Mouse (Mus musculus): Measurements from ENCODE around the gene Olfr190.
"Not testable (repeated sequence)": the region's sequence is repeated elsewhere in the genome, so short reads cannot be mapped to it uniquely, and the experiment has no call there.

Olfr190 gene

GRCm38 (mm10) chr16:59077905-59078304 lies at the start of gene Olfr190:
Gene Olfr190 (minus strand): TSS chr16:59078005.
- H3K36me3 ChIP-seq (ENCODE audit: insufficient read depth, low read length) = no peaks in the 10 kb centered on the region
- TF ChIP-seq POU5F1 (IDR thresholded peaks at IDR 0.05; ENCODE audit: borderline replicate concordance, low read length) (no peak), NANOG (IDR thresholded peaks at IDR 0.05; ENCODE audit: borderline replicate concordance, low read length) (no peak), CTCF (conservative IDR thresholded peaks at IDR 0.05; ENCODE audit: low read length) (no peak)
- no peaks in the 10 kb centered on the region for H3K4me1 ChIP-seq (replicated peaks; ENCODE audit: low read depth, low read length)
- no peaks in the 10 kb centered on the region for H3K27me3 ChIP-seq (ENCODE audit: insufficient read depth, low read length)
- H3K9me3 ChIP-seq (ENCODE audit: low read length) = no peaks in the 10 kb centered on the region
- H3K4me3 ChIP-seq (replicated peaks; ENCODE audit: low read length) = no peak within 1 kb of the TSS

- H3K36me3 ChIP-seq (ENCODE audit: insufficient read depth, low read length) = no peaks in the 10 kb centered on the region
- no peaks in the 10 kb centered on the region for H3K27me3 ChIP-seq (ENCODE audit: insufficient read depth, low read length)
- TF ChIP-seq CTCF (conservative IDR thresholded peaks at IDR 0.05; ENCODE audit: low read length) = no peak
- no peak for TF ChIP-seq POU5F1 (IDR thresholded peaks at IDR 0.05; ENCODE audit: borderline replicate concordance, low read length)
- TF ChIP-seq NANOG (IDR thresholded peaks at IDR 0.05; ENCODE audit: borderline replicate concordance, low read length) = no peak
- H3K4me3 ChIP-seq (replicated peaks; ENCODE audit: low read length) = no peak within 1 kb of the TSS
- no peaks in the 10 kb centered on the region for H3K9me3 ChIP-seq (ENCODE audit: low read length)
- no peaks in the 10 kb centered on the region for H3K4me1 ChIP-seq (replicated peaks; ENCODE audit: low read depth, low read length)
These were observed 43.2 kb upstream of the Olfr190 start, which contains the start of gene Olfr194 for GRCm38 (mm10) chr16:59120969-59121368. Gene Olfr194 (minus strand): TSS chr16:59121069.

DNA sequence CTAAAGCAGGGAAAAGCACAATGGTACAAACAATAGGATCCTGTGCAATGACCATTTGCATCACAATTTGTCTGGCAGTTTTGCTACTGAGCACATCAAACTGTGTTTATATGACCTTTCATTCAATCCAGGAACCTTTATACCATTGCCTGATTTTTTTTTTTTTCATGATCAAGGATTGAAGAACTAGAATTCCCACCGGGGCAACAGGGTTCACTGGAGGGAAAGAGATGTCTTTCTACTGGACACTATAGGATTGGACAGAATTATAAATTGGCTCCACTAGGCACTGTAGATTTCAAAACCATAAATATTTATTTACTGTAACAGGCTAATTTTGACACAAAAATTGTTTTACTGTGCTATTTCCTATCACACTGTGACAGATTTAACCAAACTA lies 34.0 kb upstream of the Olfr190 start, which contains the start of gene Olfr193:
Gene Olfr193, minus strand, starts transcription at position 101 of the 400 bp plus-strand sequence.
- H3K4me3 ChIP-seq (replicated peaks; ENCODE audit: low read length) = no peak within 1 kb of the TSS

DNA sequence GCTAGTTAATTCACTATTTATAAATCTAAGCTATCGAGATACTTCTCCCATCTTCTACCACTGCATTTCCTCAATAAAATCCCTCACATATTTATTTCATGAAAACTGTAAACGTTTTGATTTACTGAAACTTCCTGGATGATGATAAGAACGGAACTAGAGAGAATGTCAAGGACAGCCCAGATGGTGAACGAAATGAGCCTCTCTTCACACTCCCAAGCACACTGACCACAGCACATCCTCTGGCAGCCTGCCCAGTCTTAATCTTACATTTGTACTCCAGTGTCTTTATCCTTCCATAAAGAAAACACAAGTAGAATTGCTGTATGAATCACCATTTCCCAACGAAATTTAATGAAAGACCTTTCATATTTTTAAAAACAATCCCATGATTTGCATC lies 30.7 kb upstream of the Olfr190 start:
- H3K27me3 ChIP-seq (ENCODE audit: insufficient read depth, low read length); H3K4me3 ChIP-seq (replicated peaks; ENCODE audit: low read length); H3K9me3 ChIP-seq (ENCODE audit: low read length); H3K36me3 ChIP-seq (ENCODE audit: insufficient read depth, low read length); H3K4me1 ChIP-seq (replicated peaks; ENCODE audit: low read depth, low read length): not testable (repeated sequence)

More for the DNA sequence above, 34.0 kb upstream of the Olfr190 start, which contains the start of gene Olfr193:
- TF ChIP-seq NANOG (IDR thresholded peaks at IDR 0.05; ENCODE audit: borderline replicate concordance, low read length) = no peak
- TF ChIP-seq CTCF (conservative IDR thresholded peaks at IDR 0.05; ENCODE audit: low read length) = no peak
- TF ChIP-seq POU5F1 (IDR thresholded peaks at IDR 0.05; ENCODE audit: borderline replicate concordance, low read length) = no peak
- H3K9me3 ChIP-seq (ENCODE audit: low read length) = no peaks in the 10 kb centered on the region
- H3K36me3 ChIP-seq (ENCODE audit: insufficient read depth, low read length) = no peaks in the 10 kb centered on the region
- no peaks in the 10 kb centered on the region for H3K27me3 ChIP-seq (ENCODE audit: insufficient read depth, low read length)
- H3K4me1 ChIP-seq (replicated peaks; ENCODE audit: low read depth, low read length) = no peaks in the 10 kb centered on the region

- TF ChIP-seq NANOG (IDR thresholded peaks at IDR 0.05; ENCODE audit: borderline replicate concordance, low read length) = no peak
- TF ChIP-seq POU5F1 (IDR thresholded peaks at IDR 0.05; ENCODE audit: borderline replicate concordance, low read length) = no peak
- TF ChIP-seq CTCF (conservative IDR thresholded peaks at IDR 0.05; ENCODE audit: low read length) = no peak
- Histone ChIP-seq H3K27me3 (ENCODE audit: insufficient read depth, low read length) (no peaks in the 10 kb centered on the region), H3K9me3 (ENCODE audit: low read length) (no peaks in the 10 kb centered on the region), H3K4me1 (replicated peaks; ENCODE audit: low read depth, low read length) (no peaks in the 10 kb centered on the region), H3K4me3 (replicated peaks; ENCODE audit: low read length) (no peak overlapping the region), H3K36me3 (ENCODE audit: insufficient read depth, low read length) (no peaks in the 10 kb centered on the region)
These were observed 27.5 kb upstream of the Olfr190 start for GRCm38 (mm10) chr16:59105312-59105711.

GRCm38 (mm10) chr16:59089722-59090121 lies 11.9 kb upstream of the Olfr190 start, which contains the start of gene Olfr191:
Gene Olfr191 (minus strand): TSS chr16:59089822.
- H3K9me3 ChIP-seq (ENCODE audit: low read length); H3K27me3 ChIP-seq (ENCODE audit: insufficient read depth, low read length); H3K36me3 ChIP-seq (ENCODE audit: insufficient read depth, low read length); H3K4me1 ChIP-seq (replicated peaks; ENCODE audit: low read depth, low read length); H3K4me3 ChIP-seq (replicated peaks; ENCODE audit: low read length): not testable (repeated sequence)
- peak; percentile 34; the same call in 1 of the 2 replicates for TF ChIP-seq NANOG (IDR thresholded peaks at IDR 0.05; ENCODE audit: borderline replicate concordance, low read length)

DNA sequence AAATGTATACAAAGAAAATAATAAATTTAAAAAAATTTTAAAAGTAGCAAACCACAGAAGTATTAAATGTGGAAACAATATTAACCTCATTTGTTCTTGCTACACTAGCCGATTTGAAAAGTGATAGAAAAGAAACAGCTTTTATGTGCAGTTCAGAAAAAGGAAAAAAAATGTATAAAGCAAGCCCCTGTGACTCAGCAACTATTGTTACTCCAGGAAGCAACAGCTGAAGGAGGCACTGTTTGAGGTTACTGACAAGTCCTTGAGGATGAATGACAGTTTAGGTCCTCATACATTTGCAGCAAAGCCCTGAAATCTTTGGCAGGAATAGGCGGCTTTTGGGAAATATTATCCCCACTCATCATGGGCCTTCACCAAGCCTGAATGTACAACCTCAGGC lies 3.3 kb upstream of the Olfr190 start:
- H3K4me3 ChIP-seq (replicated peaks; ENCODE audit: low read length); H3K36me3 ChIP-seq (ENCODE audit: insufficient read depth, low read length); H3K4me1 ChIP-seq (replicated peaks; ENCODE audit: low read depth, low read length); H3K9me3 ChIP-seq (ENCODE audit: low read length); H3K27me3 ChIP-seq (ENCODE audit: insufficient read depth, low read length): not testable (repeated sequence)

GRCm38 (mm10) chr16:59073520-59073919 lies 4.3 kb downstream of the Olfr190 start:
- H3K4me3 ChIP-seq (replicated peaks; ENCODE audit: low read length) = no peak overlapping the region
- TF ChIP-seq POU5F1 (IDR thresholded peaks at IDR 0.05; ENCODE audit: borderline replicate concordance, low read length) = no peak
- TF ChIP-seq NANOG (IDR thresholded peaks at IDR 0.05; ENCODE audit: borderline replicate concordance, low read length) = no peak
- no peak for TF ChIP-seq CTCF (conservative IDR thresholded peaks at IDR 0.05; ENCODE audit: low read length)
- no peaks in the 10 kb centered on the region for H3K27me3 ChIP-seq (ENCODE audit: insufficient read depth, low read length)
- H3K4me1 ChIP-seq (replicated peaks; ENCODE audit: low read depth, low read length) = no peaks in the 10 kb centered on the region
- H3K9me3 ChIP-seq (ENCODE audit: low read length) = no peaks in the 10 kb centered on the region
- no peaks in the 10 kb centered on the region for H3K36me3 ChIP-seq (ENCODE audit: insufficient read depth, low read length)

DNA sequence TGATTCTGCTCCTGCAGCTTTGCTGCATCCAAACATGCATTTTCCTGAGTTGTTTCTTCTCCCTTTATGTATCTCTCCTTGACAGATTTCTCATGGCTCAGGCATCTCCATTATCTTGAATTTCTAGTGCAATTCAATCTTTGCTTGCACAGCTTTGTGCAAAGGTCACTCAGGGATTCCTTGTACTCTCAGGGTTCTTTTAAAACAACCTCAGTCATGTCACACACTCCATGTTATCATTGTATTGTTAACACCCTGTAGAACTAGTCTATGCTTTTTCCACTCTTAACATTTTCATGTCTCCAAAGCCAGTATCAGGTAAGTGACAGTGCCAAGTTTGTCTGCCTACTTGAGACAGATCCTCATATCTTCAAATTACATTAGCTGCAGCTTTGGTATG lies 6.0 kb downstream of the Olfr190 start:
- no peak overlapping the region for H3K4me3 ChIP-seq (replicated peaks; ENCODE audit: low read length)
- no peaks in the 10 kb centered on the region for H3K36me3 ChIP-seq (ENCODE audit: insufficient read depth, low read length)
- no peaks in the 10 kb centered on the region for H3K27me3 ChIP-seq (ENCODE audit: insufficient read depth, low read length)
- TF ChIP-seq NANOG (IDR thresholded peaks at IDR 0.05; ENCODE audit: borderline replicate concordance, low read length) (no peak), CTCF (conservative IDR thresholded peaks at IDR 0.05; ENCODE audit: low read length) (no peak), POU5F1 (IDR thresholded peaks at IDR 0.05; ENCODE audit: borderline replicate concordance, low read length) (no peak)
- H3K4me1 ChIP-seq (replicated peaks; ENCODE audit: low read depth, low read length) = no peaks in the 10 kb centered on the region
- no peaks in the 10 kb centered on the region for H3K9me3 ChIP-seq (ENCODE audit: low read length)

DNA sequence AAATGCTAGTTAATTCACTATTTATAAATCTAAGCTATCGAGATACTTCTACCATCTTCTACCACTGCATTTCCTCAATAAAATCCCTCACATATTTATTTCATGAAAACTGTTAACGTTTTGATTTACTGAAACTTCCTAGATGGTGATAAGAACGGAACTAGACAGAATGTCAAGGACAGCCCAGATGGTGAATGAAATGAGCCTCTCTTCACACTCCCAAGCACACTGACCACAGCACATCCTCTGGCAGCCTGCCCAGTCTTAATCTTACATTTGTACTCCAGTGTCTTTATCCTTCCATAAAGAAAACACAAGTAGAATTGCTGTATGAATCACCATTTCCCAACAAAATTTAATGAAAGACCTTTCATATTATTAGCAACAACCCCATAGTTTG lies 15.4 kb downstream of the Olfr190 start:
- not testable (repeated sequence) for H3K9me3 ChIP-seq (ENCODE audit: low read length); H3K4me1 ChIP-seq (replicated peaks; ENCODE audit: low read depth, low read length); H3K36me3 ChIP-seq (ENCODE audit: insufficient read depth, low read length); H3K4me3 ChIP-seq (replicated peaks; ENCODE audit: low read length); H3K27me3 ChIP-seq (ENCODE audit: insufficient read depth, low read length)

DNA sequence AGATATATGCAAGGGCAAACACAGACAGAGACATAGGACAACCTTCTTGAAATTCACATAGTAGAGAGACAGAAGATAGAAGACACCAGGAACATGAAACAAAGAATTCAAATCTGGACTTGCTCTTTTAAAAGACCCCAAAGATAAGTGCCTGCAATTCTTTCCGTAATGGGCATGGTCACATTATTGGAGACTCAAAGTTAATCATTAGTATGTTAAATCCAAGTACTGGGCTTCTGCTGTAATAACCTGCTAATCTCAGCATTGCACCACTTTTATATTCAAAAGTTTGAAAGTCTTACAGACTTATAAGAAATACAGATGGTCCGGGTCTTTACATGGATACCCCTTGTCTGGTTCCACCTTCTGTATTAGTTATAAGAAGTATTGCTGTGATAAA lies 28.5 kb downstream of the Olfr190 start:
- not testable (repeated sequence) for H3K27me3 ChIP-seq (ENCODE audit: insufficient read depth, low read length); H3K4me3 ChIP-seq (replicated peaks; ENCODE audit: low read length); H3K9me3 ChIP-seq (ENCODE audit: low read length); H3K36me3 ChIP-seq (ENCODE audit: insufficient read depth, low read length); H3K4me1 ChIP-seq (replicated peaks; ENCODE audit: low read depth, low read length)
